Mouse (Mus musculus) embryonic stem cell, embryonic (primary cell): ENCODE data around the gene Zfp385a.

Source experiments
- CTCF ChIA-PET, 4 experiments: fragments of 300-600 bp in 2 of 4; fragments of 350-600 bp in 2 of 4; sonication (Branson Sonifier 250); formaldehyde crosslinking; loops; one replicate each; lab custom pipeline; 2022; ENCODE audit warnings: inconsistent platforms in 2 of 4; lab: Charles Lee
- POLR2A ChIA-PET, 4 experiments: fragments of 300-600 bp in 2 of 4; fragments of 350-600 bp in 2 of 4; sonication (Branson Sonifier 250); formaldehyde crosslinking; loops; one replicate each; lab custom pipeline; 2022; ENCODE audit warnings: antibody characterized with exemption in 4 of 4, inconsistent platforms in 1 of 4; lab: Charles Lee

Zfp385a gene

DNA sequence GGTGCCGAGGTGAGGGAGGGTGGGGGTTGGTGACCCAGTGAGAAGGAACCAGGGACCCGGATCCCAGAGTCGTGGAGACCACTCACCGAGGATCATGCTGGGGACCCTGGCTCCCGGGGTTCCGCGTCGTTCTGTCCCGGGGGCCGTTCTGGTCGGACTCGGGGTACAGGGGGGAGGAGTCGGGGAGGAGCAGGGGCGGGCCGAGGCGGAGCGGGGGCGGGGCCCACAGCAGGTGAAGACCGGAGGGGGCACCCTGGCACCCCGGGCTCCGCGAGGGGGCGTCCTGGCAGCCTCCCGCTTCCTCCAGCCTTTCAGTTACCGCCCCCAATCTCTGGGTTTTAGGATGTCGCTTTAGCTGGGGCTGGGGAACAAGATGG lies at the start of gene Zfp385a:
TSS of gene Zfp385a (minus strand) at position 133 of the 377 bp plus-strand sequence.
- POLR2A ChIA-PET = interaction anchor here in 3 of 4 experiments (0.6 to 2.1 kb wide), 19 partner anchors 8 to 97 kb away, joined by 3 to 8 read pairs (median 3); partner anchors contain the start of genes Copz1 (in 1 of the 3) and Itga5 (in 1 of the 3)

DNA sequence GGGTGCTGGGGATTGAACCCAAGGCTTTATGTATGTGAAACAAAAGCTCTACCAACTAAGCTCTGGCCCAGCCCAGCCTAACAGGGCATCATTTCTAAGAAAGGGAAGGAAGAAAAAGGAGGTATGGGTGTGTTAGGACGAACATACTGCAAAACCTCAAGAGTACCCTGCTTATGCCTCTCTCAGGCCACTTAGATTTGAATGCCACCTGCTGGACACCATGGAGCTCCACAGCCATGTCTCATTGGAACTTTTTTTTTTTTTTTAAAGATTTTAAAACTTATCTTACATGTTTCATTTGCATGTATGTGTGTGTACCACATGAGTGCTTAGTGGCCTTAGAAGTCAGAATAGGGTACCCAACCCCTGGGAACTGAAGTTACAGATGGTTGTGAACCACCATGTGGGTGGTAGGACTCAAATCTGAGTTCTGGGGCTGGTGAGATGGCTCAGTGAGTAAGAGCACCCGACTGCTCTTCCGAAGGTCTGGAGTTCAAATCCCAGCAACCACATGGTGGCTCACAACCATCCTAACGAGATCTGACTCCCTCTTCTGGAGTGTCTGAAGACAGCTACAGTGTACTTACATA lies 48.8 kb upstream of the Zfp385a start:
- ChIA-PET CTCF (interaction anchor here (0.6 to 1.8 kb wide), 30 partner anchors 13 to 508 kb away, joined by 3 to 7 read pairs (median 4); partner anchors contain the start of gene Zfp385a (in 1 of the 4)), POLR2A (interaction anchor here in 1 of 4 experiments (0.6 to 6.9 kb wide), 5 partner anchors 12 to 244 kb away, joined by 3 to 38 read pairs (median 4); partner anchors contain the start of gene Itga5)

More for the DNA sequence above, at the start of gene Zfp385a:
- CTCF ChIA-PET = interaction anchor here (0.8 to 12.5 kb wide), 30 partner anchors 11 to 206 kb away, joined by 3 to 141 read pairs (median 6); no protein-coding TSS in a partner anchor

DNA sequence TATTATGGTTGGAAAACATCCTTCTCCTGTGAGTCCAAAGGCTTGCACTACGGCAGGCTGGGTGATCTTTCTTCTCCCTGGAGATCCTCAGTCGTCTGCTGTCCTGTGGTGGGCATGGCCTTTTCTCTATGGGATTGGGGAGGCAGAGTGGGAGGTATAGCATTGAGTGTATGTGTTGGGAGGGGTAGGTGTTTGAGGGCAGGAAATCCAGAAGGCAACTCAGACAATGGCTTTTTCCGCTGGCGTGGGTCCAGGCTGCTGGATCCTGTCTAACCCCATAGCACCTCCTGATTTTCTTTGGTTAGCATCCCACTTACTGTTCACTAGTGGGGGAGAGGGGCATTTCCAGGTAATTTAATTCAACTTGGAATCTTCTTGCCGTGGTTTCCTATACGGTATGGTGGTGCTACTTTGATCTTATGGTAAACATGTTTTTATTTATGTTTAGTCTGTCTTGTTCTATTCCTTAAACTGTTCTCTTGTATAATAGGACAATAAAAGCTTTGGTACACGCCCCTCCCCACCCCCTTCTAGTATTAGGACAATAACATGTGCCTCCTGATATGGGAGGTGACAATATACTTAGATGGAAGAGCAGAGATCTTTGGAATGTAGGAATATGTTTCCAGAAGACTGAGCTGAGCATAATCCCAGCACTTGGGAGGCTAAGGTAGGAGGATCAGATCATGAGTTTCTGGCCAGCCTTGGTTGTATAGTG lies 44.0 kb upstream of the Zfp385a start:
- CTCF ChIA-PET = interaction anchor here in 1 of 4 experiments (1.2 kb wide), 1 partner anchor 60 kb away, joined by 3 read pairs; no protein-coding TSS in a partner anchor

DNA sequence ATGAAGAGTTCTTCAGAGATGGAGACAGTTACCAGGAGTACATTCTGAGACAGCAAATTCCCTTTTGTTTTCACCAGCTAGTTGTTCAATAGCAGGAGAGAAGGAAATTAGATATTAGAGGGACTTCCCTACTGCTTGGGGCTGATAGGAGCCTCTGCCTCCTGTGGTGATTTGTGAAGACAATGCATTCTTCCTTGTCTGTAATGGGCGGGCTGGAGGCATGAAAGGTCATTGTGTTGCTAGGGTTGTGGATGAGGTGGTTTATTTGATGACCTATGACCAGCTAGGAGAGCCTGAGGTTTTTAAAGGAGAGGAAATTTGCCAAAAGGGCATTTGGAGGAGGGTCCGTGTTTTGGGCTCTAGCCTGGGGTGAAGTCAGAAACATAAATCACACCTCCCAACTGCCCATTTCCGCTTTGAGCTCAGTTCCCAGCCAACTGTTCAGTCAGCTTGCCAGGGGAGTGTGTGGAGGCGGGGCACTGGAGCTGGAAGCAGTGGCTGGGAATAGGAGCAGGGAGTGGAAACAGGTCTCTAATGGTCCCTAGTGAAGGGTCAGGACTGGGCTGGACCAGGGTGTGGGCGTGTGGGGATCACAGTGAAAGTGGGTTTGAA lies 43.0 kb upstream of the Zfp385a start:
- CTCF ChIA-PET = interaction anchor here in 3 of 4 experiments (0.6 to 1.2 kb wide), 6 partner anchors 59 to 200 kb away, joined by 3 to 6 read pairs (median 3); partner anchors contain the start of gene Gpr84 (in 1 of the 3)
- POLR2A ChIA-PET = interaction anchor here in 3 of 4 experiments (0.6 to 6.9 kb wide), 17 partner anchors 11 to 1134 kb away, joined by 3 to 38 read pairs (median 3); partner anchors contain the start of gene Itga5 (in 1 of the 3)

More for the DNA sequence above, 44.0 kb upstream of the Zfp385a start:
- POLR2A ChIA-PET = interaction anchor here in 1 of 4 experiments (0.6 to 6.9 kb wide), 9 partner anchors 8 to 44 kb away, joined by 3 to 38 read pairs (median 3); partner anchors contain the start of genes Itga5 and Zfp385a

DNA sequence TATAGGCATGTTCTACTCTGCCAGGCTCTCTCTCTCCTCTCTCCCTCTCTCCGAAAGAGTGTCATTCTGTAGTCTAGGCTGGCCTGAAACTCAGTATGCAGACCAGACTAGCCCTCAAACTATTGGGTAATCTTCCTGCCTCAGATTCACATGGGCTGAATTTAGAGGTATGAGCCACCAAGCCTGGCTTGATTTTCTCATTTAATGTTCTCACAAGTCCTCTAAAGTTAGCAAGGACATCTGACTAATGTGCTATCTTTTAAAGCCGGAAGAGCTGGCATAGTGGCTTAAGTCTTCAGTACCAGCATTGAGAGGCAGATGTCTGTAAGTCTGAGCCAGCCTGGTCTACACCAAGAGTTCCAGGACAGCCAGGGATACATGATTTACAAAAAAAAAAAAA lies 42.2 kb upstream of the Zfp385a start:
- ChIA-PET CTCF (interaction anchor here in 2 of 4 experiments (0.6 to 1.2 kb wide), 4 partner anchors 21 to 199 kb away, joined by 3 to 6 read pairs (median 4); partner anchors contain the start of gene Gpr84 (in 1 of the 2)), POLR2A (interaction anchor here in 3 of 4 experiments (0.6 to 6.9 kb wide), 18 partner anchors 11 to 336 kb away, joined by 3 to 38 read pairs (median 3); partner anchors contain the start of gene Itga5 (in 1 of the 3))

DNA sequence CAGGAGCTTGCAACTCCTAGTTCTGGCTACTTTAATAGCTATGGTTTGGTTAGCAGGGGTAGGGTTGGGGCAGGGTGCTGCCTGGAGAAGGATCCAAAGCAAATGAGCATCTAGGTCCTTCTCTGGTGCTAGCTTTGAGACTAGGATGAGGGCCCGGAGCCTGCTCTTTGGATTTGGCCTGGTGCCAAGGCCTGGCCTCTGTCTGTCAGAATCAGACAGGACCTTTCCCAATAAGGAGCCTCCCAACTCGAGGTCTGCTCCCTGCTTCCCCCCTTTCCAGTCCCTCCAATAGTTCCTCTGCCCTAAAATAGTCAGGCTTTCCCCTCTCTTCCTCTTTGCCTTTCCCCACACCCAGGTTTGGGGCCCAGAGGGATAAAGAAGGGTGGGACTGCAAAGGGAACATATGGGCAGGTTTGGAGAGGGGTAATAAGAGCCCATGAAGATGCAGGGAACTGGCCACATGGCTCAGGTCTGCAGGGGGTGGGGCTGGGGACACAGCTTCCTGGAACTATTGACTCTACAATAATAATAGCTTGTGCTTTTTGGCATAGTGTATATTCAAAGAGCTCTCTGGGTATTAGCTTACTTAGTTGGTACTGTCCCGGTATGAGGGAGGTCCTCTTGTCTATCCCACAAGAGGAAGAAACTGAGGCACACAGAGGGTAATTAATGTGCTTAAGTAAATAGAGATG lies 38.9 kb upstream of the Zfp385a start:
- POLR2A ChIA-PET = interaction anchor here in 1 of 4 experiments (0.5 kb wide), 1 partner anchor 111 kb away, joined by 3 read pairs; no protein-coding TSS in a partner anchor
- CTCF ChIA-PET = no interaction called here

DNA sequence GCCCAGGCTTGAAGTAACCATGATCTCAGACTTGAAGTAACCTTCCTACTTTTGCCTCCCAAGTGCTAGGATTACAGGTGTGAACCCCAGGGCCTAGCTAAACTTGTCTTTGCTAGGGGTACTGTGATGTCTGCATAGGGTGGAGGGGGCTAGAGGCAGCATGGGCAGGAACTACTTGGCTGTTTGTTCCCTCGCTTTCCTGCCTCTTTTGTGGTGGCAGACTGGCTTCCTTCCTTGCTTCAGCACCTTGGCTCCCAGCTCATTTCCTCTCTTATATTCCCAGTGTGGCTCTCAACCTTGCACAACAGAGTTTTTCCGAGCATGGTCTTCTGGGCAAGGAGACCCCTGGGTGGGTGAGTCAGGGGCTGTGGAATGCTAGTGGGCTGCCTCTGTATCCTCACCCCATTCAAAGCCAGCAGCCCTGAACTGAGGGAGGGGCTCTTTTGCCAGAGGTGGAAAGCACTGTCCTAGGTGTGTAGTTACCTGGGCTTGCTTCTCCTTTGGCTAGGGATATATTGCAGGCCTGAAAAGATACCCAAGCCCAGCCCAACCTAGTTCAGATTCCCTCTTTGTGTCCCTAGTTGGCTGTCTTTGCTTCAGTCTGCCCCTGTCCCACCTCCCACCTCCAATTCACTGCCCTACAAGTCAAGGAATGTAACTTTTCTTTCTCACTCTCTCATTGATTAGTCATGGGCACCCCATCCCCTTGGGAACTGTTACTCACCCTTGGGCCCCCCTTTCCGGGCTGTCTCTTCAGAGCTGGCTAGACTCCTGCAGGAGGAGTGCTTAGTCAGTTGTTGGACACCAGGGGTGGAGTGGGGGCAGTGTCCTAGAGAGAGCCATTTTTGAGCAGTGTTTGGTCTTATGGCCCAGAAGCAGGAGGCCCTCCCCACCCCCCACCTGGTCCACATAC lies 38.1 kb upstream of the Zfp385a start:
- CTCF ChIA-PET = interaction anchor here in 1 of 4 experiments (0.8 kb wide), 1 partner anchor 54 kb away, joined by 4 read pairs; no protein-coding TSS in a partner anchor
- POLR2A ChIA-PET = interaction anchor here in 2 of 4 experiments (0.5 to 1.9 kb wide), 6 partner anchors 11 to 139 kb away, joined by 3 to 5 read pairs (median 4); partner anchors contain the start of gene Cbx5 (in 2 of the 2)

DNA sequence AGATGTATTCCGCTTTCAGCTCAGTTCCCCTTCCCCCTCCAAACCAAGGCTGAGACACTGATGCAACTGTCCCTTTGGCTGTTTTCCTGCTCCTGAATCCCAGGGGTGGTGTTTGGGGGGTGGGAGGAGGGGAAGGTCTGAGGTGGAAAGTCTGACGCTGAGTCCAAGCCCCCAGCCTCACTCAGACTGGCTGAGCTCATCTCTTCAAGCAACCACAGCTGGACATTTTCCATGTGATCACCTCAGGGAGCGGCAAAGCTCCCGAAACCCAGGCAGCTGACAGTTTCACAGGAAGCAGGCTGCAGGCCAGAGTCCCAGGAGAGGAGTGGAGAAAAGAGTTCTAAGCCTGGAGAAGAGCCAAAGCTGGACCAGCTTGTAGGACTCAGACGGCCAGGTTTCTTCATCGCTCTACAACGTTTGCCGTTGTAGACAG lies 37.0 kb upstream of the Zfp385a start:
- ChIA-PET CTCF (interaction anchor here in 1 of 4 experiments (0.8 to 1.0 kb wide), 2 partner anchors 11 to 53 kb away, joined by 4 read pairs; no protein-coding TSS in a partner anchor), POLR2A (interaction anchor here in 2 of 4 experiments (0.7 to 1.9 kb wide), 9 partner anchors 8 to 138 kb away, joined by 3 to 6 read pairs (median 4); partner anchors contain the start of gene Cbx5 (in 2 of the 2))

DNA sequence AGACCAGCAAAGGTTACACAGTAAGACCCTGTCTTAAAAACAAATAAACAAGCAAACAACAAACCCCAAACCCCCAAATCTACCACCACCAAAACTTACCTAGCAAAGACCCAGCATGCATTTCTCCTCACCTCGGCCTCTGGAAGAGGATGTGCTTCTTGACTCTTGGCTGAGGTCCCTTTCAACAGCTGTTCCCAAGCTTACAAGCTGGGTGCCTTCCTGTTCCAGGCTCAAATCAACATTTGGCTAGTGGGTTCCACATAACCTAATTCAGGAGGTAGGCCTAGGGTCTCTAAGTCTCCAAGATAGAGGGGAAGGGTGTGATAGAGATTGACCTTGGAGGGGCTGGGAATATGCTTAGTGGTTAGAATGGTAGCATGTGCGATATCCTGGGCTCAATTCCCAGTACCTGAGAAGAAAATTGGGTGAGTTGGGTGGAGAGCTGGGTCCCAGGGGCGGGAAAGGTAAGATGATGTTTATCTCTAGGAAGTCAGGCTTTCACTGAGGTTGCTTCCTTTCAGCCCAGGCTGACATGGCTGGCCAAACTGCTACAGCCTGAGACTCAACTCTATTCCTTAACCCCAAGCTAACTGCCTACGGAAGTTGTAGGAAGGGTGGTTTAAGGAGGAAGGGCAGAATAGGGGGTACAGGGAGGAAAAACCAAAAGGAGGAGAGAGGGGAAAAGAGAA lies 35.4 kb upstream of the Zfp385a start:
- POLR2A ChIA-PET = interaction anchor here in 1 of 4 experiments (0.9 to 1.7 kb wide), 2 partner anchors 9 to 534 kb away, joined by 3 to 6 read pairs; no protein-coding TSS in a partner anchor
- CTCF ChIA-PET = interaction anchor here in 1 of 4 experiments (1.1 kb wide), 1 partner anchor 52 kb away, joined by 3 read pairs; no protein-coding TSS in a partner anchor

DNA sequence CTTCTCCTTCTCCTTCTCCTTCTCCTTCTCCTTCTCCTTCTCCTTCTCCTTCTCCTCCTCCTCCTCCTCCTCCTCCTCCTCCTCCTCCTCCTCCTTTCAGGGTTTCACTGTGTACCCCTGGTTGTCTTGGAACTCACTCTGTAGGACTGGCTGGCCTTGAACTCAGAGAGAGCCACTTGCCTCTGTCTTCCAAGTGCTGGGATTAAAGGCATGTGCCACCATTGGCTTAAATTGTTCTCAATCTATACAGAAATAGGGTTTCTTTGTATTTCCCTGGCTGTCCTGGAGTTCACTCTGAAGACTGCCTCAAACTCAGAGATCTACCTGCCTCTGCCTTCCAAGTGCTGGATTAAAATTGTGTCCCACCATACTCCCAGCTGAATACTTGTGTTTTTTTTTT lies 32.6 kb upstream of the Zfp385a start:
- ChIA-PET POLR2A (no interaction called here), CTCF (interaction anchor here in 1 of 4 experiments (0.7 kb wide), 1 partner anchor 212 kb away, joined by 3 read pairs; no protein-coding TSS in a partner anchor)

DNA sequence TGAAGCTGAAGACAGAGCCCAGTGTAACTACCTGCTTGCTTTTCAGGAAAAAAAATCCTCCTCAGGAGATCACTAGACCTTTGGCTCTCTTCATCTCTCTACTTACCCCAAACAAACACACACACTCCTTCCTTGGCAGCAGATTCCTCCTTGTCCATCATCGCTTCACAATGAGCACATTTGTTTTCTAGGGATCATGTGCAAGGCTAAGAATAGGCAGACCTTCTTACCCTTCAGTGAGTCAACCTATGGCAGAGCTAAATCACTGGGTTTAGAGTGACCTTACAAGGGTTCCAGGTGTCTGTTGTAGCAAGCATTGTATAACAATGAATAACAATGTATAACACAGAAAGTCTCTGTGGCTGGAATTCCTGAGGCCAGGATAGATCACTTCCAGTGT lies 31.8 kb upstream of the Zfp385a start:
- ChIA-PET CTCF (interaction anchor here in 2 of 4 experiments (0.8 to 1.4 kb wide), 3 partner anchors 19 to 48 kb away, joined by 3 to 4 read pairs (median 3); no protein-coding TSS in a partner anchor), POLR2A (interaction anchor here in 2 of 4 experiments (0.6 to 1.6 kb wide), 5 partner anchors 9 to 145 kb away, joined by 3 to 7 read pairs (median 5); partner anchors contain the start of gene Cbx5 (in 1 of the 2))

DNA sequence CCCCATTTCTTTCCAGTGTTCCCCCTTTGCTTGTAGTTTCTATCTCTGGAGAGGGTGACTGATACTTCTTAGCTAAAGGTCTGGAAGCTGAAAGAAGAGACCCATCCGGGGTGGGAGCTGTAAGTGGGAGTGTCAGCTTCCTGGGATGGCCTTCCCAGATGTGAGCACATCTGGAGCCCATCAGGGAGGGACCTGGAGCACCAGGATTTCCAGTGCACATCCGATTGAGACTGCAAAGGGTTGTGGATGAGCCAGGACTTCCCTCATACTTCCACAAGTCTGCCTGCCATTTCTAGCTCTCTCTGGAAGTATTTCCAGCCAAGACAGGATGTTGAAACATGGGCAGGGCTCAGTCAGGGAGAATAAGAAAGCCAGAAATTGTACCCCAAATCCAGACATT lies 31.3 kb upstream of the Zfp385a start:
- POLR2A ChIA-PET = interaction anchor here in 2 of 4 experiments (0.6 to 1.6 kb wide), 6 partner anchors 9 to 146 kb away, joined by 3 to 5 read pairs (median 4); partner anchors contain the start of gene Cbx5 (in 1 of the 2)
- CTCF ChIA-PET = interaction anchor here in 2 of 4 experiments (0.8 to 1.4 kb wide), 4 partner anchors 18 to 50 kb away, joined by 3 to 4 read pairs (median 4); no protein-coding TSS in a partner anchor

DNA sequence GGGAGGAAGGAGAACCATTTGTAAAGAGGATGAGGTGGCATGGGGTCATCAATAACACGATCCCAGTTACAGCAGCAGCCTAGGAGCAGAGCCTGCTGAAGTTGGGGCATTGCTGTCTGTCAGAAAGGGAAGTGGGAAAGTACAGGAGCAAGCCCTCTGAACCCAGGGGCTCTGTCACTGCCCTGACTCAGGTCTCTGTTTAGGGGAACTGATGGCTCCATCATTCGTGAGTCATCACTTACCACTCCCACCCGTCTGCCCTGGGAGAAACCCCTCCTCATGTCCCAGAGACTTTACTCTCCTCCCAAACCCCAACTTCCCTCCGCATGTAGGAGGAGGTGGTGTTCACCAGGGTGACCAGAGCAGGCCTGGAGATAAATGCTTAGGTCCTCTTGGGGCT lies 30.6 kb upstream of the Zfp385a start:
- CTCF ChIA-PET = interaction anchor here in 1 of 4 experiments (1.0 to 1.4 kb wide), 2 partner anchors 47 to 50 kb away, joined by 3 to 4 read pairs; no protein-coding TSS in a partner anchor
- POLR2A ChIA-PET = interaction anchor here in 1 of 4 experiments (0.9 to 1.6 kb wide), 4 partner anchors 10 to 131 kb away, joined by 3 to 5 read pairs (median 4); partner anchors contain the start of gene Cbx5

DNA sequence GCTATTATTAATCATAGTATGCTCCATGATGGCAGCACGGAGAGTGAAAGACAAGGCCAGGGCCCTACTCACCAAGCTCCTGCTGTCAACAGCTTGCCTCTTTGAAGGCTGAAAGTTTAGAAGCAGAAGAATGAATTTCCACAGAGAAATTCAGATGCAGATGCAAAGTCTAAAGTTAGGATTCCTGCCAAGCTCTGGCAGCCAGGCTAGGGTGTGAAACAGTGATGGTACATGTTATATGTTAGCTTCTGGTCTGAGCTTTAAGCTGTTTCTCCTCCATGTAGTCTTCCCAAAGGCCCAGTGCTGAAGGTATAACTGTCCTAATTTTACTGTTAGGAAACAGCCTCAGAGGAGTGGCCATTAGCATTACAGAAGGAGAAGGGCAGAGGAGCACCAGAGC lies 29.2 kb upstream of the Zfp385a start:
- POLR2A ChIA-PET = interaction anchor here (0.6 to 2.2 kb wide), 9 partner anchors 9 to 145 kb away, joined by 3 to 5 read pairs (median 3); partner anchors contain the start of genes Cbx5 (in 1 of the 4) and Hnrnpa1 (in 1 of the 4)
- CTCF ChIA-PET = interaction anchor here in 2 of 4 experiments (0.5 to 1.1 kb wide), 3 partner anchors 20 to 46 kb away, joined by 3 to 4 read pairs (median 3); no protein-coding TSS in a partner anchor
